Mouse (Mus musculus) layer of hippocampus, adult 11-12 months (tissue): ENCODE results near the gene Zfp524.
"Not testable (repeated sequence)": the region's sequence is repeated elsewhere in the genome, so short reads cannot be mapped to it uniquely, and the experiment has no call there.

Experiments
- DNase-seq: peaks from one replicate; pipeline ENCODE4 v3.0.0; 2022; ENCODE audit warnings: low spot score

The Zfp524 gene

GRCm38 (mm10) chr7:5014251-5015117 is at the start of gene Zfp524, which contains the start of gene Fiz1:
TSS of gene Zfp524 (plus strand) at chr7:5014415.
TSS of gene Fiz1 (minus strand) at chr7:5014697.
- DNase-seq = peak; percentile 98

DNA sequence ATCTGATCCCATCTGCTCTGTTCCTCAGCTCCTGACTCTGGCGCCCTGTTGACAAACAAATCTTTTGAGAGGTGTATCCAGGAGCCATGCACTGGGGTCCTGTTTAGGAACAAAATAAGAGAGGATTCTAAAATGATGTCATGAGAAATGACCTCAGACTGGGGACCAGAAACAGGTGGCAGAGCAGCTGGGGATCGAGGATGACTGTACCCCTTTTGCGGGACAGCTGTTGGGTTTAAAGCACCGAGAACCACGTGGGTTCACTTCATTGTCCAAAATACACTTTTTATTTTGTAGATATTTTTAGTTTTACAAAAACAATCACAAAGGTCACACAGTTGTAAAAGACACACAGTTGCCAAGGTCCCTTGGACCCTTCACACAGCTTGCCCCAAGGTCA is 49.2 kb upstream of the Zfp524 start:
- DNase-seq = no peak

GRCm38 (mm10) chr7:4971068-4971467 is 43.1 kb upstream of the Zfp524 start, which contains the start of gene Sbk3:
TSS of gene Sbk3 (minus strand) at chr7:4971168.
- DNase-seq = no peak

DNA sequence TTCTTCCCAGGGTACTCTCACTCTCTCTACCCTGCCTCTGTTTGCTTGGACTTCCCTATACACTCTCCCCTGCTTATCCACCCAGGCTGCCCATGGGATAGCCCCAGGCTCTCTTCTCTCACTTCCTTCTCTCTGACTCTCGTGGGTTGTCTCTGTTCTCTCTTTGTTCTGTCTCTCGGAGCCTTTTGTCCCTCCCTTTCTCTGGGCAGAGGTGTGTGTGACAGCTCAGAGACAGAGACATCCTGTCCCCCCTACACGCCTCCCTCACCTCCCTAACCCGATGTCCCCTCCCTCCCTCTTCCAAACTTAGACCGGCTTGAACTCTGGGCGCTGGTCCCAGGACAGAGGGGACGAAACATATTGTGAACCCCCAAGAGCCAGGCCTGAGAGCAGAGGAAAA is 42.5 kb upstream of the Zfp524 start:
- no peak for DNase-seq

- peak; percentile 15 for DNase-seq
These were observed 41.7 kb upstream of the Zfp524 start for GRCm38 (mm10) chr7:4972321-4973047.

- DNase-seq = no peak
These were observed 38.8 kb upstream of the Zfp524 start for GRCm38 (mm10) chr7:4975455-4975854.

DNA sequence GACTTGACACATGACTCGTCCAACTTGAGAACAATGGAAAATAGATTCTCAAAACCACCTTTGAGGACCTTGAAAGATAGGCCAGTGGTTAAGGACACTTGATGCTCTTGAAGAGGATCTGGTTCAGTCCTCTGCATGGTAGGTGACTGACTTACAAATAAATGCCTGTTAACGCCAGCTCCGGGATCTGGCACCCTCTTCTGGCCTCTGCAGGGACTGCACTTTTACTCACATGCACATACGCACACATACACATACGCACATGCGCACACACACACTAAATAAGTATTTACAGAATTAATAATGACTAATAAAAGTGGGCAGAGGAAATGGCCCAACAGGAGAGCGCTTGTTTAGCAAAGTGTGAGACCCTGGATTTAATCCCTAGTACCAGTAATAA is 37.4 kb upstream of the Zfp524 start:
- no peak for DNase-seq

DNA sequence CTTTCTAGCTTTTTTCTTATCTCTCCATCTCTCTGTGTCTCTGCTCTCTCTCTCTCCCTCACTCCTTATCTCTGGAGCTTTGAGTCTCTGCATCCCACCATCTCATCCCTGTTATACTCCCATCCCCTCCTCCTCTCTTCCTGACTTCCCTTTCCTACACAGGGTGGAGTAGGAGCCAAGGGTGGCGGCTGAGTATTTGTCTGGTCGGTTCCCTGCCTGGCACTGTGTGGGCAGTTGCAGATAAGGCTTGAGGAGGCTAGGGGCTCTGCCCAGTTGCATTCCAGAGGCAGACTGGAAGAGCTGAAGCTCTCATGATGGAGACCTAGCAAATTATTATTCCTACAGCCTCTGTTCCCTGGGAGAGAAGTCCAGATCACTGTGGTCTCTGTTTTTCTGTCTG is 26.0 kb upstream of the Zfp524 start:
- DNase-seq = no peak

DNA sequence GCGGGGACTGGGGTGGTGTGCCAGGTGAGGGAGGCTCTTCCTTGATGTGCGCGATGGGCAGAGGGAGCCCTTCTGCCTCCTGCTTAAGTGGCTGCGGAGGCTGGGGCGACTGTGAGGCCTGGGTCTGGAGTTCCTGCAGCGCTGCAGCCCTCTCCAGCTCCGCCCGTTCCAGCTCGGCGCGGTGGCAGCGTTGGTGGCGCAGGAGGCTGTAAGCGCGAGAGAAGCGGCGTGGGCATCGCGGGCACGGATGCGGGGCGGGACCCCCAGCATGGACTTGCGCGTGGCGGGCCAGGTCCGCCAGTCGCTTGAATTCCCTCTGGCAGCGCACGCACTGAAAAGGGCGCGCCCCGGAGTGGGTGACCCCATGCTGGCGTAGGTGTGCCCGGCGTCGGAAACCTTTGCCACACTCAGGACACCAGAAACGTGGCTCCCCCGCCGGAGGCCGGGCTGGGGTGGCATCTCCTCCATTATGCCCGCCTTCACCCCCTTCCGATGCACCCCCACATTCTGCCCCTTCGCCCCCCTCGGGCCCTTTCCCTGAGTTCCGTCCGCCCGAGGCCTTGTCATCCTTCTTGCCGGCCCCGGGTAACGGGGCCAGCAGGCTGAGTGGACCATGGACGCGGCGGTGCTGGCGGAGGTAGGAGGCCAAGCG is 20.7 kb upstream of the Zfp524 start:
- DNase-seq = no peak

DNA sequence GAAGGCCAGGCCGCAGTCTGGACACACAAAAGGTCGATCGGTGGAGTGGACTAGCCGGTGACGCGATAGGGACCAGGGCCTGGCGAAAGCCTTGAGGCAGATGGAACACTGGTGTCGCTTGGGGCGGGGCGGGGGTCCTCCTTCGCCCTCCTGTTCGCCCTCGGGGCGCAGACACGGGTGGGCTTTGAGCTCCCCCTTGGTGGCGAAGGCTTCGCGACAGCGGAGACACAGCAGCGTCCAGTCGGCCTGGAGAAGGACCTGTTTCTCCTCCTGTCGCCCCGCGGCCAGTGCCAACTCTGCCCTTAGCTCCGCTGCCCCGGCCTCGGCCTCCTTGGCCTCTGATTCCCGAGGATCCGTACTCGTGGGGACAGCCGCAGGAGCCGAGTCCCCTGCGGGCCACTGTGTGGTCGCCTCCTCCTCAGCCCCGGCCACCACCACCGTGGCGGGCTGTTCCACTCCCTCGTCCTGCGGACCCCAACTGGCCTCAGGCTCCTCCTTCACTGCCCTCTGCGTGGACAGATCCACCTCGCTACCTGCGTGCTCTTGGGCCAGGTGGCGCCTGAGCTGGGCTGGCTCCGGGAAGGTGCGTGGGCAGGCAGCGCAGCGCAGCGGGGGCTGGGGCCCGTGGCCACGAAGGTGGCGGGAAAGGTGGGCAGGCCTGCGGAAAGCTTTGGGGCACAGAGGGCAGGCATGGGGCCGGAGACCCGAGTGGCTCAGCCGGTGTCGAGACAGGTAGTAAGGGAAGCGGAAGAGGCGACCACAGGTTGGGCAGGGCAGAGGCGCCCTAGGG is 20.0 kb upstream of the Zfp524 start:
- DNase-seq = no peak

- DNase-seq = no peak
These were observed 18.8 kb upstream of the Zfp524 start for GRCm38 (mm10) chr7:4995268-4996002.

- DNase-seq = peak; percentile 92
These were observed 18.0 kb upstream of the Zfp524 start, which contains the start of gene Zfp579 for GRCm38 (mm10) chr7:4996003-4996895. TSS of gene Zfp579 (minus strand) at chr7:4996158.

DNA sequence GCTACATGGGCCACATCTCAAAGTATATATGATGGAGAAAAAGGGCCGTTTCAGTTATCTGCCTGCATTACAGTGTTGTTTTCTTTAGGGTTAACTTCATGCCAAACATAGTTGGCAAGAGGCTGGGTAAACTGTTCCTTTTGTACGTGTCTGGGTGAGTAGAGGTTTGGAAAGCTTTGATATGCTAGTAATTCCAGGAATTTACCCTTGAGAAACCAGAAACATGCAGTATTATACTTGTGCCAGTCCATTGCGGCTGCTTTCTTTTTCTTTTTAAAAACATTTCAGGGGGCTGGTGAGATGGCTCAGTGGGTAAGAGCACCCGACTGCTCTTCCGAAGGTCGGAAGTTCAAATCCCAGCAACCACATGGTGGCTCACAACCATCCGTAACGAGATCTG is 17.3 kb upstream of the Zfp524 start:
- DNase-seq = no peak

DNA sequence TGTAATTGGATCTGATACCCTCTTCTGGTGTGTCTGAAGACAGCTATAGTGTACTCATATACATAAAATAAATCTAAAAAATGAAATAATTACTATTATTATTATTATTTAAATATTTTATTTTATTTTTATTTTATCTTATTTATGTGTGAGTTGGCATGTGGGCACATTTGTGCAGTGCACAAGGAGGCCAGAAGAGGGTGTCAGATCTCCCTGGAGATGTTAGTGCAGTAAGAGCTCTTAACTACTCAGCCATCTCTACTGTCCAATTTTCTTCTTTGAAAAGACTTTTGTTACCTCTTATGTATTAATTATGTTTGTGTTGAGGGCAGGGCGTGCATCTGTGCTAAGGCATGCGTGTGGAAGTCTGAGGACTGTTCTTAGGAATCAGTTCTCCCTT is 14.3 kb upstream of the Zfp524 start:
- no peak for DNase-seq

GRCm38 (mm10) chr7:5002876-5003275 is 11.3 kb upstream of the Zfp524 start:
- DNase-seq = not testable (repeated sequence)

DNA sequence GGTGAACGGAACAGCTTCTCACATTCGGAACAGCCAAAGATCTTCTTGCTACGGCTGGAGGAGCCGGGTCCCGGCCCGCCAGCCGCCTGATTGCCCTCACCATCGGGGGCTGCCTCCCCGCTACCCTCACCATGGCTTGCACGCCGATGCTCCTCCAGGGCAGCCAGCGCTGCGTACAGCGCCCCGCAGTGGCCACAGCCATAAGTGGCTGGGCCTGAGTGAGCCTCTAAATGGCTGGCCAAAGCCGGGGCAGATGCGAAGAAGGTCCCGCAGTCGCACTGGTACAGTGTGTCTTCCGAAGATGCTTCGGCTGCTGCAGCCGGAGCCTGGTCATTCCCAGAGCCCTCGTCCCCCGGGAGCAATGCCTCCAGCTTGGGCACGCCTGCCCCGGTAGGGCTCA is 6.0 kb upstream of the Zfp524 start:
- no peak for DNase-seq

GRCm38 (mm10) chr7:5012681-5013513 is 1.3 kb upstream of the Zfp524 start:
- peak; percentile 21 for DNase-seq

- peak; percentile 94 for DNase-seq
These were observed 1.1 kb downstream of the Zfp524 start, which contains the start of gene Gm44973 for GRCm38 (mm10) chr7:5015118-5016001. TSS of gene Gm44973 (plus strand) at chr7:5015496.
